Mouse (Mus musculus): ENCODE measurements around the gene Gm13305. TPM values are rescaled to one million over a fixed set of nuclear protein-coding genes. Genes with fewer than 3 reads are reported as not detected.

Gm13305 gene
- polyA plus RNA-seq (2015; fragmentation: Nextera tagmentation; extraction: Ambion mirVana): 0.38 TPM in 1 of 2 replicates, not detected in the other

GRCm38 (mm10) chr4:42168503-42168902, at the start of gene Gm13305:
Gene Gm13305, minus strand, starts transcription at chr4:42168603.

GRCm38 (mm10) chr4:42153136-42153535, 15.3 kb downstream of the Gm13305 start, which contains the start of gene Gm13306:
Gene Gm13306, plus strand, starts transcription at chr4:42153436.

GRCm38 (mm10) chr4:42114517-42114916, 53.9 kb downstream of the Gm13305 start, which contains the start of gene Gm13304:
Gene Gm13304, plus strand, starts transcription at chr4:42114817.

Other genes with a start within 250 kb of the Gm13305 start
- 1.9 and 2.1 TPM in 2 replicates for gene Gm20878, start 227.0 kb downstream of the Gm13305 start, polyA plus RNA-seq (2015; fragmentation: Nextera tagmentation; extraction: Ambion mirVana)
- gene Fam205a4, start 202.5 kb downstream of the Gm13305 start, polyA plus RNA-seq (2015; fragmentation: Nextera tagmentation; extraction: Ambion mirVana): 0.13 and 0.19 TPM in 2 replicates
- not detected in 2 replicates for gene Gm21093, start 133.9 kb downstream of the Gm13305 start, polyA plus RNA-seq (2015; fragmentation: Nextera tagmentation; extraction: Ambion mirVana)
- gene Gm3893, start 77.4 kb downstream of the Gm13305 start, polyA plus RNA-seq (2015; fragmentation: Nextera tagmentation; extraction: Ambion mirVana): not detected in 2 replicates
- gene Gm13304, start 53.8 kb downstream of the Gm13305 start, polyA plus RNA-seq (2015; fragmentation: Nextera tagmentation; extraction: Ambion mirVana): 2.0 TPM in 1 of 2 replicates, not detected in the other
- gene Gm13306, start 15.2 kb downstream of the Gm13305 start, polyA plus RNA-seq (2015; fragmentation: Nextera tagmentation; extraction: Ambion mirVana): not detected in 2 replicates
- not detected in 2 replicates for gene Gm10600, start 72.0 kb upstream of the Gm13305 start, polyA plus RNA-seq (2015; fragmentation: Nextera tagmentation; extraction: Ambion mirVana)
- not detected in 2 replicates for gene Ccl21b, start 87.2 kb upstream of the Gm13305 start, polyA plus RNA-seq (2015; fragmentation: Nextera tagmentation; extraction: Ambion mirVana)
- gene Gm21953, start 125.7 kb upstream of the Gm13305 start, polyA plus RNA-seq (2015; fragmentation: Nextera tagmentation; extraction: Ambion mirVana): not detected in 2 replicates
- gene Fam205a3, start 149.7 kb upstream of the Gm13305 start, polyA plus RNA-seq (2015; fragmentation: Nextera tagmentation; extraction: Ambion mirVana): not detected in 2 replicates